Mouse (Mus musculus) small intestine, adult 2 months (tissue): ENCODE results near the gene H2al1d. TPM values are rescaled to one million over a fixed set of nuclear protein-coding genes. Genes with fewer than 3 reads are reported as not detected.

ENCODE experiments used
- H3K27ac ChIP-seq: fragments of 200-500 bp; 2 replicates; pipeline ENCODE4 v1.5.1; 2012; ENCODE audit warnings: low read depth, low read length, control low read depth, inconsistent platforms; ENCODE audit not compliant: insufficient read depth
- H3K27me3 ChIP-seq: fragments of 200-500 bp; 2 replicates; pipeline ENCODE4 v1.6.1; 2012; ENCODE audit warnings: mild to moderate bottlenecking, moderate library complexity, low read length, inconsistent platforms; ENCODE audit not compliant: control insufficient read depth, insufficient read depth
- H3K36me3 ChIP-seq: fragments of 200-500 bp; 2 replicates; pipeline ENCODE4 v1.6.1; 2012; ENCODE audit warnings: mild to moderate bottlenecking, low read length, control low read depth, inconsistent platforms; ENCODE audit not compliant: control insufficient read depth, insufficient read depth
- H3K4me1 ChIP-seq: fragments of 200-500 bp; 2 replicates; pipeline ENCODE4 v1.6.1; 2012; ENCODE audit warnings: low read length, inconsistent platforms, mixed read lengths; ENCODE audit not compliant: control insufficient read depth, insufficient read depth, insufficient read length
- H3K4me3 ChIP-seq: fragments of 200-500 bp; 2 replicates; pipeline ENCODE4 v1.5.1; 2012; ENCODE audit warnings: low read depth, mild to moderate bottlenecking, control low read depth, inconsistent platforms, low read length, moderate library complexity
- CTCF ChIP-seq: fragments of 200-500 bp; IDR thresholded peaks from 2 replicates; pipeline ENCODE4 v1.5.1; 2012; ENCODE audit warnings: low read depth, mild to moderate bottlenecking, control low read depth, inconsistent platforms, low read length, moderate library complexity, mixed read lengths; ENCODE audit not compliant: insufficient replicate concordance, insufficient read length; ENCODE audit errors: extremely low read depth
- POLR2A ChIP-seq: fragments of 200-500 bp; IDR thresholded peaks from 2 replicates; pipeline ENCODE4 v1.6.1; 2012; ENCODE audit warnings: low read depth, mild to moderate bottlenecking, control low read depth, inconsistent platforms, low read length, moderate library complexity
- WGBS: fragments of 180-500 bp; shearing (Covaris S2); methylation state at CpG from one replicate; pipeline ENCODE4 v1.1.7; 2018; 5-methylcytosine and 5-hydroxymethylcytosine counted together
- polyA plus RNA-seq: library from polyadenylated mRNA; depleted of rRNA; stranded (reverse); fragments of >200 nt; gene quantifications from 2 replicates; pipeline ENCODE4 v1.2.3, GENCODE M21; 2012; rRNA removed

The H2al1d gene
- polyA plus RNA-seq, 1 experiment = not detected

DNA sequence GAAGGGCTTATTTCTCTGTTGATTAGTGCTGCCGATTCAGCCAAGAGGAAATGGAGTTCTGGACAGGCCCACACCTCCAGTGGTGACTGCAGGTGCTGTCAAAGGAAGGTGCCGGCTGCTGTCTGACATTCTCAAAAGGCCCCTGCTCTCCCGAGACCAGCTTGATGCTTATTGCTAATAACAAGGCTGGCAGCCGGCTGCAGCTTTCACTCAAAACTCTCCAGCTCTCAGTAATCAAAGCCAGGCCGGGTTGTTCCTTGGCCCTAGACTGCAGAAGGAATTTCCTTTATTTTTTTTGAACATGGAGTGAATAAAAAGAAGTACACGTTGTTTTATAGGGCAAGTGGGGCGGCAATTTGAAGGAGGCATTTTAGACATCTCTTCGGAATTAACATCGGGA lies 37.1 kb downstream of the H2al1d start:
- TF ChIP-seq CTCF (no peak), POLR2A (no peak)
- H3K4me1 ChIP-seq = no peaks in the 10 kb centered on the region
- H3K27ac ChIP-seq = no peak overlapping the region
- no peaks in the 10 kb centered on the region for H3K36me3 ChIP-seq
- H3K4me3 ChIP-seq = no peak overlapping the region
- 73% methylated on average over 9 of the region's 9 CpGs for WGBS
- H3K27me3 ChIP-seq = no peaks in the 10 kb centered on the region

DNA sequence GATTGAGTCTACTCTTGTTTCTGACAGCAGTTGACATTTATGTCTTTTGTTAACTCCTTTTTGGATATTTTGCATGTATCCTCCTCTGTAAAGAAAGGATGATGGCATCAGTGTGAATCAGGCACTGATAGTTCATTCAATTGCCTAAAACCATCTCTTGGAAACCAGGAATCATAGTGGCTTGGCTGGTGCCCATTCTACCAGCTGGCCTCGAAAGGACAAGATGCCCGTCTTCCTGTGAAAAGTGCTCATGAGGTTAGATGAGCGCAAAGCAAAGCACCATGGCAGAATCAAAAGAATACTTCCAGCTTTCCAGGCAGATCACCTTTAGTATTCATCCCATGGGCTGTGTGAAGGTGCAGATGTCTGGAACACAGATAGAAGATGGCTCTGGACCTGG lies 38.1 kb downstream of the H2al1d start:
- H3K27me3 ChIP-seq = no peaks in the 10 kb centered on the region
- H3K4me3 ChIP-seq = no peak overlapping the region

More for the DNA sequence above, 38.1 kb downstream of the H2al1d start:
- no peak for TF ChIP-seq CTCF
- TF ChIP-seq POLR2A = no peak
- H3K36me3 ChIP-seq = no peaks in the 10 kb centered on the region
- no peak overlapping the region for H3K27ac ChIP-seq
- H3K4me1 ChIP-seq = no peaks in the 10 kb centered on the region
- WGBS = 91% methylated on average over 3 of the region's 3 CpGs

Other genes starting within 250 kb of the H2al1d start
- not detected in 2 replicates for gene H2al1a, start 9.6 kb upstream of the H2al1d start, polyA plus RNA-seq
- gene H2al1b, start 6.4 kb upstream of the H2al1d start, polyA plus RNA-seq = not detected in 2 replicates
- gene H2al1c, start 3.2 kb upstream of the H2al1d start, polyA plus RNA-seq = not detected in 2 replicates
- gene H2al1e, start 3.1 kb downstream of the H2al1d start, polyA plus RNA-seq = not detected in 2 replicates
- gene H2al1f, start 6.3 kb downstream of the H2al1d start, polyA plus RNA-seq = not detected in 2 replicates
- gene H2al1g, start 9.4 kb downstream of the H2al1d start, polyA plus RNA-seq = not detected in 2 replicates
- gene H2al1h, start 12.7 kb downstream of the H2al1d start, polyA plus RNA-seq = not detected in 2 replicates
- not detected in 2 replicates for gene H2al1i, start 15.8 kb downstream of the H2al1d start, polyA plus RNA-seq
- not detected in 2 replicates for gene H2al1j, start 19.0 kb downstream of the H2al1d start, polyA plus RNA-seq